Mouse (Mus musculus) 3134 (cell line): ENCODE data around the gene Lrrfip1.
A peak's percentile ranks its signal among the peaks of the same experiment; 100 is the strongest.

ENCODE experiments used
- DNase-seq: peaks from one replicate; pipeline ENCODE4 v3.0.0-alpha.2; 2011; ENCODE audit warnings: low spot score; ENCODE audit not compliant: insufficient read length; ENCODE audit errors: extremely low read depth

Lrrfip1 gene

GRCm38 (mm10) chr1:91053218-91054073 lies 54.9 kb downstream of the Lrrfip1 start:
- DNase-seq, result no peak

- no peak for DNase-seq
Measured at GRCm38 (mm10) chr1:91054074-91054471, 55.5 kb downstream of the Lrrfip1 start.

GRCm38 (mm10) chr1:91054815-91055214 lies 56.3 kb downstream of the Lrrfip1 start:
- no peak for DNase-seq

- no peak for DNase-seq
Measured at GRCm38 (mm10) chr1:91055744-91056143, 57.2 kb downstream of the Lrrfip1 start.

GRCm38 (mm10) chr1:91056416-91056815 lies 57.9 kb downstream of the Lrrfip1 start:
- no peak for DNase-seq

- DNase-seq, result no peak
Measured at GRCm38 (mm10) chr1:91057311-91058245, 59.0 kb downstream of the Lrrfip1 start.

DNA sequence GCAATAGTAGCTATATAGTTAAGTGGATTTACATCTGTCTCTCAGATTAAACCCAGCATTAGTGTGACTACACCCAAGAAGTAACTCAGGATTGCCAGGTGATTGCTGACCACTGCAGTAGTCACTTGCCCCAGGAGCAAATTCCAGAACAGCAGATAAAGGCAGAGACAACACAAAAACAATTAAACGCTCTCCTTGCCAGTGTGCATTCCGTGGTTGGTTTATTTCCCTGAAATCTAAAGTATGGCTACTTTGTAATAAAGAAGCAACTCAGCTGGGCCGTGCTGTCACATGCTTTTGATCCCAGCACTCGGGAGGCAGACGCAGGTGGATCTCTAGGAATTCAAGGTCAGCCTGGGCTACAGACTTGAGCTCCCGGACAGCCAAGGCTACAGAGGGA lies 59.7 kb downstream of the Lrrfip1 start:
- no peak for DNase-seq

- no peak for DNase-seq
Measured at GRCm38 (mm10) chr1:91059792-91060604, 61.5 kb downstream of the Lrrfip1 start.

DNA sequence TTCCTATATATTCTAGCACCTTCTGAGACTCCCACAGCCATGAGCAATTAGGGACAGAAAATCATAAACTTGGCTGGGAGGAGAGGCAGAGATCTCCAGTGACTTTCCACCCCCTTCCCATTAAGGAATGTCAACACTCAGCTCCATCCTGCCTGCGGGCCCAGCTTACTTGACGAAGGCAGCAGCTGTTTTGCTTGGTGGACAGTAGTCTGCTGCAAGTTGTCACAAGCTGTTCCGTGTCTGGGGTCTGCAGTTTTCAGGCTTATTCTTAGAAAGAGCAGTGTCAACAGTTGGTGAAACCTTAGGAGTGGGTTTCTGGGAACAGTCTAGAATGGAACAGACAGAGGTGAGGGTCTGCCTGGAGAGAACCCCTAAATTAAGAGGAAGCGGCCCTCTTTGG lies 62.6 kb downstream of the Lrrfip1 start:
- no peak for DNase-seq

GRCm38 (mm10) chr1:91062363-91062762 lies 63.8 kb downstream of the Lrrfip1 start:
- DNase-seq, result peak; percentile 56

GRCm38 (mm10) chr1:91064053-91064452 lies 65.5 kb downstream of the Lrrfip1 start:
- DNase-seq, result no peak

- DNase-seq, result peak; percentile 53
Measured at GRCm38 (mm10) chr1:91064903-91065525, 66.5 kb downstream of the Lrrfip1 start.

DNA sequence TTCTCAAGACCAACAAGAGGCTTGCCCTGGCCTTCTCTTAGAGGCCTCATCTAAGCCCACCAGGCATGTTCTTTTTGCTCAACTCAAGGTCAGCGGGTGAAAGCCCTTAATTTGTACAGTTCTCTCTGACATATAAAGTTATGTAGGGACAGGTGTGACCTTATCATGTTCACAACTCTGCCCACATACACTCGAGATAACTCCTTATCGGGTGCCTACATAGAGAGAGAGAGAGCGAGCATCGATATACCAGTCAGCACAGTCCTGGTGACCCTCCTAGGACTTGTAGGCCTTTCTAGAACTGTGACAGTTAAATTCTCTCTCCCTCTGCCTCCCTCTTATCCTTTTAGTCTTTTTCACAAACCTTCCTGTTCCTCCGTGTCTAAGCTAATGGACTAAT lies 67.5 kb downstream of the Lrrfip1 start:
- no peak for DNase-seq

DNA sequence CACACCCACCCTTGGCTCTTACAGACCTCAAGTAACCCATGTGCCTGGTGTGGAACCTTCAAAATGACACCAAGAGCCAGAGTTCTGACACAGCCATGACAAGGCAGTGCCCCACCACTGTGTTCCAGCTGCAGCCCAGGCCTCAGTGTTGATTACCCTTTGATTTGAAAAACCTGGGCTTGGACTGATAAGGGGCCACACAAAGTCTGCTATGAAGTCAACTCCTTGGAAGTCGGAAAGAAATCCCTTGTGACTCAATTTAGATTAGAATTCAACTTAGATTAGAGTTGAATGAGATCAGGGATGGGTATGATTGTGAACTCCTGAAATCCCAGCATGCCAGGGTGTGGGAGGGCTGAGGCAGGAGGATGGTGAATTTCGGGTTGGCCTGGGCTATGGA lies 68.1 kb downstream of the Lrrfip1 start:
- no peak for DNase-seq

DNA sequence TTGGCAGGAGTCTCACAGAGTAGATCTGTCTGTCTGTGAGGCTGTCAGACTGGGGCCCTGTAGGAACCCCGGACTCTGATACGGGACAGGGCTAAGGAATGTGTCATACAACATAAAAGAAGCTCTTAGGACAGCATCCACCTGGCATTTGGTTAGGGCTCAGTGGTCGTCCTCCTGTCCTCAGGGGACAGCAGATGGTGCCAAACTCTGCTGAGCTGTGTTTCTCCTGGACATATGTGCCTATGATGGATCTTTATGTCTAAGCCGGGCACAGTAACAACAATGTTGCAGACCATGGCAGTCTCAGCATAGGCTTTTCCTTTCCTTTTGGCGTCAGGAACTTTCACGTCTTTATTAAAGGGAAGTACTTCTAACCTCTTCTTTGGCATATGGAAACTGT lies 69.2 kb downstream of the Lrrfip1 start:
- no peak for DNase-seq

DNA sequence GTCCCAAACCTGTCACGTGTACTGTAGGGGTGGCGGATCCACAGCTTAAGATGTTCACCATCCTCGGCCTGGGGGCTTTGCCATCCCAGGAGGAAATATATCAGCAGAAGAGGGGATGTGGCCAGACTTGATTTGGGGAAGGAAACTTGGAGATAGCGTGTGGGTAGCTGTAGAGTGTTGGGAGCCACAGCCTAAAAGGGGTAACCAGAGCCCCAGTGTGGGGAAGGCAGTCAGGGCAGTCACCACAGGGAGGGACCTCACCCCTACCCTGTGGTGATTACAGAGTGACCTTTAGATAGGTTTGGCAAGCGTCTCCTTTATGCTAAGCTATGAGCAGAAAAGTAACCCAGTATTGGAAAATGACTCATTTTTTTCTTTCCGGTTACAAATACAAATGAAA lies 71.0 kb downstream of the Lrrfip1 start:
- DNase-seq, result no peak

GRCm38 (mm10) chr1:91070547-91070946 lies 72.0 kb downstream of the Lrrfip1 start:
- no peak for DNase-seq

DNA sequence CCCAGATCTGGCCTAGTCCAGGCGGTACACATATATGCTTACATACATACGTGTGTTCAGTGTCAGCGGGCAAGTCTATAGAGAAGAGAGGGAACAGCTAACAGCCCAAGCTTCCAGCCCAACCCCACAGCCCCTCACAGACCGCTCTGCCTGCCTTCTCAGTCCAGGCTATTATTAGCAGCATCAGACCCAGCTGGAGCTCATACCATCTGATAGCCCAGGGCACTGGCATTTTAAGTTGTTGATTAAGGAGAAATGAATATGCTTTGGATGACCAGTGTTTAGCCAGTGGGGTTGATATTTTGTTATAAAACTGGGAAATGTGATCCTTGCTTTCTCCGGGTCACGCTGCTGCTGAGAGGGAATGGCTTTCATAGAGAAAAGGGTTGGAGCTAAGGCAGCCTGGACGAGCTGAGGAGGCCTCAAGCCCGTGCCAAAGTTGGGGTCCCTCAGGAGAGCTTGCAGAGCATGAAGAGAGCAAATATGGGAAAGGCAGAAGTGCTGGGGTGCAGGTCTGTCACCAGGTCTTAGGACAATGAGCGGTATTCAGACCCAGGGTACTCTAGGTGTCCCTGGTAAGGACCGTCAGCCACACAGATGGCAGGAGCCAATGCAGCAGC lies 73.2 kb downstream of the Lrrfip1 start:
- DNase-seq, result no peak

- no peak for DNase-seq
Measured at GRCm38 (mm10) chr1:91076946-91077345, 78.4 kb downstream of the Lrrfip1 start.

GRCm38 (mm10) chr1:91077456-91077855 lies 78.9 kb downstream of the Lrrfip1 start:
- peak; percentile 71 for DNase-seq
